Mouse (Mus musculus) E14TG2a.4 (cell line): ENCODE measurements at regions not wholly inside any gene's neighbourhood (a gene's known extent, or its start where the extent isn't known, plus 50 kb on each side); places are given as distances from the start of the nearest gene placed in this dataset.

Experiments
- CTCF ChIP-seq: conservative IDR thresholded peaks from 2 replicates; pipeline ENCODE4 v1.5.1; 2014; ENCODE audit warnings: low read length
- POU5F1 ChIP-seq: IDR thresholded peaks from 2 replicates; pipeline ENCODE4 v1.6.1; 2014; ENCODE audit warnings: low read length, borderline replicate concordance

GRCm38 (mm10) chr10:19195676-19196075 lies 160.7 kb upstream of the Olig3 start:
- no peak for TF ChIP-seq CTCF
- no peak for TF ChIP-seq POU5F1
